Mouse (Mus musculus): ENCODE results near the gene Pi4kb. TPM values are rescaled to one million over a fixed set of nuclear protein-coding genes. Genes with fewer than 3 reads are reported as not detected.
"Not testable (repeated sequence)": the region's sequence is repeated elsewhere in the genome, so short reads cannot be mapped to it uniquely, and the experiment has no call there.

Pi4kb gene
- polyA plus RNA-seq, 1 experiment, result 30.2 TPM

GRCm38 (mm10) chr3:94943706-94944105, 30.8 kb upstream of the Pi4kb start:
- H3K27me3 ChIP-seq (ENCODE audit: control insufficient read depth, insufficient read depth, low read length); H3K27ac ChIP-seq (ENCODE audit: insufficient read depth, low read length); H3K4me3 ChIP-seq (ENCODE audit: extremely low read depth, insufficient read depth, insufficient read length); H3K36me3 ChIP-seq (ENCODE audit: control insufficient read depth, insufficient read depth, low read length); DNase-seq (ENCODE audit: low read depth in 1 of 2, low spot score in 2 of 2); H3K4me1 ChIP-seq (ENCODE audit: control insufficient read depth, insufficient read depth, insufficient read length): not testable (repeated sequence)
- 37% methylated on average over 4 of the region's 4 CpGs for whole genome bisulfite sequencing
- peak; percentile 21; the same call in 1 of the 2 replicates for TF ChIP-seq CTCF (IDR thresholded peaks at IDR 0.05; ENCODE audit: extremely low read depth, insufficient read depth, insufficient read length, insufficient replicate concordance)

DNA sequence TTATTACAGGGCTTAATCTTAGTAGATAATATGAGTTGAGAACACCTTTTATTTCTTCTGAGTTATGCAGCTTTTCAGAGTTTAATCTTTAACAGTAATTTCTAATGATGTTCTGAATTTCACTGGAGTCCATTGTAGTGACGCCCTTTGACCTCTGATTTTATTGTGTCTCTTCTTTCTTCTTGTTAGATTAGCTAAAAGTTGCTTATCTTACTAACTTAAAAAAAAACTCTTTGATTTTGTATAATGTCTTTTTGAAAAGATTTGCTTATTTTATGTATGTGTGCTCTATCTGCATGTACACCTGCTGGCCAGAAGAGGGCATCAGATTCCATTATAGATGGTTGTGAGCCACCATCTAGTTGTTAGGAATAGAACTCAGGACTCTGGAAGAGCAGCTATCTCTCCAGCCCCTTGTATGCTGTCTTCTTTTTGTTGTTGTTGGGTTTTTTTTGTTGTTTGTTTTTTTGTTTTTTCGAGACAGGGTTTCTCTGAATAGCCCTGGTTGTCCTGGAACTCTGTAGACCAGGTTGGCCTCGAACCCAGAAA, 26.4 kb upstream of the Pi4kb start:
- Histone ChIP-seq H3K27ac (ENCODE audit: insufficient read depth, low read length) (no peak overlapping the region), H3K4me3 (ENCODE audit: extremely low read depth, insufficient read depth, insufficient read length) (no peak overlapping the region), H3K36me3 (ENCODE audit: control insufficient read depth, insufficient read depth, low read length) (no peaks in the 10 kb centered on the region), H3K27me3 (ENCODE audit: control insufficient read depth, insufficient read depth, low read length) (no peaks in the 10 kb centered on the region), H3K4me1 (ENCODE audit: control insufficient read depth, insufficient read depth, insufficient read length) (peaks cover 6% of the 10 kb centered on the region; the same call in 1 of the 2 replicates)
- WGBS, result 77% methylated on average over 3 of the region's 3 CpGs
- DNase-seq (ENCODE audit: low read depth in 1 of 2, low spot score in 2 of 2), result no peak
- TF ChIP-seq POLR2A (IDR thresholded peaks at IDR 0.05; ENCODE audit: low read depth, low read length), result no peak
- no peak for TF ChIP-seq CTCF (IDR thresholded peaks at IDR 0.05; ENCODE audit: extremely low read depth, insufficient read depth, insufficient read length, insufficient replicate concordance)

DNA sequence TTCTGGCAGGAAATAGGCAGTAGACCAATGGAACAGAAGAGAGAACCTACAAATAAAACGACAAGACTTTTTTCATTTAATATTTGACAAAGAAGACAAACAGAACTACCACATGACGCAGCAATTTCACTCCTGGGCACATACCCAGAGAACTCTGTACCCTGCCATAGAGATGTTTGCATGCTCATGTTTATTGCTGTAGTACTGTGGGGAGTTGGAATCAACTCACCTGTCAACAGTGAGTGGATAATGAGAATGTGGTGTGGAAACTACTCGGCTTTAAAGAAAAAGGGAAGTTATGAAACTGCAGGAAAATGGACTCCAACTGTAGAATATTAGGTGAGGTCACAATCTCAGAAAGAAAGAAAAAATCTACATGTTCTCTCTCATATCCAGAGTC, 24.9 kb upstream of the Pi4kb start:
- no peaks in the 10 kb centered on the region for H3K27me3 ChIP-seq (ENCODE audit: control insufficient read depth, insufficient read depth, low read length)
- no peak for DNase-seq (ENCODE audit: low read depth in 1 of 2, low spot score in 2 of 2)
- no peak overlapping the region for H3K4me3 ChIP-seq (ENCODE audit: extremely low read depth, insufficient read depth, insufficient read length)
- no peak overlapping the region for H3K27ac ChIP-seq (ENCODE audit: insufficient read depth, low read length)
- H3K36me3 ChIP-seq (ENCODE audit: control insufficient read depth, insufficient read depth, low read length), result no peaks in the 10 kb centered on the region
- TF ChIP-seq POLR2A (IDR thresholded peaks at IDR 0.05; ENCODE audit: low read depth, low read length) (no peak), CTCF (IDR thresholded peaks at IDR 0.05; ENCODE audit: extremely low read depth, insufficient read depth, insufficient read length, insufficient replicate concordance) (no peak)
- peaks cover 6% of the 10 kb centered on the region; the same call in 1 of the 2 replicates for H3K4me1 ChIP-seq (ENCODE audit: control insufficient read depth, insufficient read depth, insufficient read length)
- WGBS, result 38% methylated on average over 3 of the region's 3 CpGs

DNA sequence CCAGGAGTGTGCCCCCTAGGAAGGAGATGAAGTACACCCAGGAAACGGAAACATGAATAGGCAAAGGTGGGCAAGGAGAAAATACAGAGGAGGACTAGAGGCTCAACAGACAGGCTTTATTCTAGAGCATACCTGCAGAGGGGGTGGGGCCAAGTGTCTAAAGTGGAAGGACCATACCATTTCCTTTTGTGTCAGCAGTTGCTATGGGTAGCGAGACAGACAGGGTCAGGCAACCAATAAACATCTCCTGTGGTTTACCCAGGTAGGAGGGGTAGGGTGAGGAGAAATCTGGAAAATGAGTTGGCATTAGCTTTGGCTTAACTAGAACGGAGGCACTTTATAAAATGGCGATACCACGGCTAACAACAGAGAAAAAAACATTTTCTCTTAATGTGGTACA, 21.7 kb upstream of the Pi4kb start:
- WGBS, result 44% methylated on average over 5 of the region's 5 CpGs
- Histone ChIP-seq H3K27ac (ENCODE audit: insufficient read depth, low read length) (no peak overlapping the region), H3K27me3 (ENCODE audit: control insufficient read depth, insufficient read depth, low read length) (no peaks in the 10 kb centered on the region), H3K36me3 (ENCODE audit: control insufficient read depth, insufficient read depth, low read length) (peaks cover 21% of the 10 kb centered on the region), H3K4me3 (ENCODE audit: extremely low read depth, insufficient read depth, insufficient read length) (peak overlapping the region; percentile 46; the same call in 1 of the 2 replicates), H3K4me1 (ENCODE audit: control insufficient read depth, insufficient read depth, insufficient read length) (peaks cover 9% of the 10 kb centered on the region; the same call in 1 of the 2 replicates)
- TF ChIP-seq CTCF (IDR thresholded peaks at IDR 0.05; ENCODE audit: extremely low read depth, insufficient read depth, insufficient read length, insufficient replicate concordance), result no peak
- TF ChIP-seq POLR2A (IDR thresholded peaks at IDR 0.05; ENCODE audit: low read depth, low read length), result no peak
- peak; percentile 66 to 75 for DNase-seq (ENCODE audit: low read depth in 1 of 2, low spot score in 2 of 2)

- whole genome bisulfite sequencing, result 4% methylated on average over 9 of the region's 9 CpGs
- TF ChIP-seq CTCF (IDR thresholded peaks at IDR 0.05; ENCODE audit: extremely low read depth, insufficient read depth, insufficient read length, insufficient replicate concordance), result no peak
- TF ChIP-seq POLR2A (IDR thresholded peaks at IDR 0.05; ENCODE audit: low read depth, low read length), result no peak
- DNase-seq (ENCODE audit: low read depth in 1 of 2, low spot score in 2 of 2), result no peak
- Histone ChIP-seq H3K27ac (ENCODE audit: insufficient read depth, low read length) (peak overlapping the region; percentile 92), H3K27me3 (ENCODE audit: control insufficient read depth, insufficient read depth, low read length) (no peaks in the 10 kb centered on the region), H3K4me1 (ENCODE audit: control insufficient read depth, insufficient read depth, insufficient read length) (peaks cover 9% of the 10 kb centered on the region; the same call in 1 of the 2 replicates), H3K4me3 (ENCODE audit: extremely low read depth, insufficient read depth, insufficient read length) (peak overlapping the region; percentile 69), H3K36me3 (ENCODE audit: control insufficient read depth, insufficient read depth, low read length) (peaks cover 27% of the 10 kb centered on the region)
These were observed 21.2 kb upstream of the Pi4kb start for GRCm38 (mm10) chr3:94953384-94953763.

DNA sequence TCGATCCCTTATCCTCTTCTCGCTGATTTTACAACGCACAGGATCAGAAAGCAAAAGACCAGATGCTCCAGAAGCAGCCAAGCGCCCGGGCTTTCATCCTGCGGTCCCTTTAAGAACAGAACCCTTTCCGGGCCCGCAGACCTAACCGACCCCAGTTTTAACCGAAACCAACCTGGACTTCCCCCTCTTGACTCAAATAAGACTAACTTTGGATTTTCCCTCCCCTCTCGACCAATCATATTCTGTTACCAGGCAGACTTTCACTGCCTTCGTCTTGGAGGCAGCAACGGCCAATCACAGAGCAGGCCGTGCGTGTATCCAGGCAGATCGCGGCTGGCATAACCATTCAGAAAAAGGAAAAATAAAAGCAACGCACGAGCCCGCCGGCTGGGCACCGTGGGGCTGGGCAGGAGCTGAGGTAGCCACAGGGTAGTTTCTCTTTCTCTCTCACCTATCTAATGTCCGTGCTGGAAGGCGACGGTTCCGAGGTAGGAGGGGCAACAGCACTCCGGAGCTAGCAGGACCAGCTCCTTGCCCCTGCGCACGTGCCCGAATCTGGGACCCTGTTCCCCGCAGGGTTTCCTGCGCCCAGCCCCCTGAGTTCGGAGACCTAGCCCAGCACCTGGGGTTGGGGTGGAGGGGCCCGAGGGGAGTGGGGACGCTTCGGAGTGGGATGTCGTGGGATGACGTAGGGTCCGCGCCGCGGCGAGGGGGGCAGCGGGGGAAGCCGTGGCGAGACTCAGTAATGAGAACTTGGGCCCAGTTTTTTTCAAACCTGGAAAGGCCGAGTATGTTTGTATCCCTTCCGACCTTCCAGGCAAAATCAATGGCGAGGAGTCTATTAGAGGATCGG, 20.5 kb upstream of the Pi4kb start, which contains the start of gene Rfx5:
Gene Rfx5, plus strand, starts transcription at position 312 of the 853 bp plus-strand sequence.
- H3K4me1 ChIP-seq (ENCODE audit: control insufficient read depth, insufficient read depth, insufficient read length), result peaks cover 9% of the 10 kb centered on the region; the same call in 1 of the 2 replicates
- peaks cover 33% of the 10 kb centered on the region for H3K36me3 ChIP-seq (ENCODE audit: control insufficient read depth, insufficient read depth, low read length)
- peak within 1 kb of the TSS; percentile 74 for H3K4me3 ChIP-seq (ENCODE audit: extremely low read depth, insufficient read depth, insufficient read length)
- peak; percentile 93 to 99 for DNase-seq (ENCODE audit: low read depth in 1 of 2, low spot score in 2 of 2)
- peak within 1 kb of the TSS; percentile 92 for H3K27ac ChIP-seq (ENCODE audit: insufficient read depth, low read length)
- no peak for TF ChIP-seq CTCF (IDR thresholded peaks at IDR 0.05; ENCODE audit: extremely low read depth, insufficient read depth, insufficient read length, insufficient replicate concordance)
- TF ChIP-seq POLR2A (IDR thresholded peaks at IDR 0.05; ENCODE audit: low read depth, low read length), result peak; percentile 23; the same call in 1 of the 2 replicates
- H3K27me3 ChIP-seq (ENCODE audit: control insufficient read depth, insufficient read depth, low read length), result no peaks in the 10 kb centered on the region
- under 1% methylated on average over 50 of the region's 50 CpGs for WGBS

Data from spleen, adult 2 months (tissue).